Mouse (Mus musculus) heart, embryonic 13.5 days (tissue): ENCODE data around the gene Ift140. TPM values are rescaled to one million over a fixed set of nuclear protein-coding genes. Genes with fewer than 3 reads are reported as not detected.
"Not testable (repeated sequence)": the region's sequence is repeated elsewhere in the genome, so short reads cannot be mapped to it uniquely, and the experiment has no call there.

ENCODE experiments used
- ATAC-seq: fragments of 200-750 bp; cut with Nextera tagmentation; 2 replicates; pipeline ENCODE4 v1.8.0; 2017; ENCODE audit warnings: moderate TSS enrichment; ENCODE audit not compliant: insufficient number of reproducible peaks, low FRiP score, low TSS enrichment; ENCODE audit errors: extremely low read depth
- H3K27ac ChIP-seq: fragments of 300-500 bp; sonication (generic); replicated peaks from 2 replicates; pipeline ENCODE4 v1.5.1; 2015; ENCODE audit warnings: moderate library complexity, mild to moderate bottlenecking, inconsistent platforms
- H3K27me3 ChIP-seq: fragments of 300-500 bp; sonication (generic); replicated peaks from 2 replicates; pipeline ENCODE4 v1.6.1; 2015; ENCODE audit warnings: mild to moderate bottlenecking, inconsistent platforms
- H3K36me3 ChIP-seq: fragments of 300-500 bp; sonication (generic); 2 replicates; pipeline ENCODE4 v1.6.1; 2015; ENCODE audit warnings: mild to moderate bottlenecking, inconsistent platforms
- H3K4me1 ChIP-seq: fragments of 300-500 bp; sonication (generic); 2 replicates; pipeline ENCODE4 v1.6.1; 2015; ENCODE audit warnings: inconsistent platforms
- H3K4me2 ChIP-seq: fragments of 300-500 bp; sonication (generic); 2 replicates; pipeline ENCODE4 v1.6.1; 2015; ENCODE audit warnings: inconsistent platforms, mild to moderate bottlenecking, moderate library complexity
- H3K4me3 ChIP-seq: fragments of 300-500 bp; sonication (generic); 2 replicates; pipeline ENCODE4 v1.5.1; 2015; ENCODE audit warnings: moderate library complexity, mild to moderate bottlenecking, inconsistent platforms
- H3K9ac ChIP-seq: fragments of 300-500 bp; sonication (generic); 2 replicates; pipeline ENCODE4 v1.6.1; 2015; ENCODE audit warnings: inconsistent platforms, mild to moderate bottlenecking, moderate library complexity
- H3K9me3 ChIP-seq: fragments of 300-500 bp; sonication (generic); 2 replicates; pipeline ENCODE4 v1.6.1; 2016; ENCODE audit warnings: inconsistent platforms
- WGBS: fragments of 180-500 bp; shearing (Covaris S2); methylation state at CpG from one replicate; pipeline ENCODE4 v1.1.7; 2015; ENCODE audit warnings: mixed read lengths; 5-methylcytosine and 5-hydroxymethylcytosine counted together
- polyA plus RNA-seq: library from polyadenylated mRNA; unstranded; fragments of >200 nt; fragmentation: Nextera tagmentation; extraction: Ambion mirVana; gene quantifications from 2 replicates; pipeline ENCODE4 v1.2.1, GENCODE M21; 2015

The Ift140 gene
- polyA plus RNA-seq, 1 experiment from 2014 or later: 13.4 TPM

- H3K27me3 ChIP-seq: peaks cover 30% of the 10 kb centered on the region
- no peak within 1 kb of the TSS for H3K9ac ChIP-seq
- no peaks in the 10 kb centered on the region for H3K36me3 ChIP-seq
- H3K4me1 ChIP-seq: peaks cover 8% of the 10 kb centered on the region
- H3K27ac ChIP-seq: no peak within 1 kb of the TSS
- 23% methylated on average over 3 of the region's 3 CpGs for WGBS
- no peak for ATAC-seq
- H3K4me2 ChIP-seq: no peak within 1 kb of the TSS
- no peaks in the 10 kb centered on the region for H3K9me3 ChIP-seq
- H3K4me3 ChIP-seq: no peak within 1 kb of the TSS
Observed at GRCm38 (mm10) chr17:25120406-25120805, 104.5 kb downstream of the Ift140 start, which contains the start of gene Ptx4. Gene Ptx4, plus strand, starts transcription at chr17:25120760.

- Histone ChIP-seq H3K4me2 (no peak overlapping the region), H3K27me3 (peaks cover 30% of the 10 kb centered on the region), H3K36me3 (no peaks in the 10 kb centered on the region), H3K4me3 (no peak overlapping the region), H3K4me1 (peaks cover 15% of the 10 kb centered on the region), H3K27ac (no peak overlapping the region), H3K9me3 (no peaks in the 10 kb centered on the region), H3K9ac (no peak overlapping the region)
- ATAC-seq: no peak
- 25% methylated on average over 7 of the region's 7 CpGs for WGBS
Observed at GRCm38 (mm10) chr17:25123979-25124378, 108.1 kb downstream of the Ift140 start.

GRCm38 (mm10) chr17:25125442-25126060 lies 109.7 kb downstream of the Ift140 start:
- H3K27ac ChIP-seq, H3K4me3 ChIP-seq, H3K36me3 ChIP-seq, H3K4me2 ChIP-seq, ATAC-seq, H3K9ac ChIP-seq, H3K9me3 ChIP-seq: not testable (repeated sequence)
- 61% methylated on average over 3 of the region's 3 CpGs for WGBS
- peaks cover 30% of the 10 kb centered on the region for H3K27me3 ChIP-seq
- H3K4me1 ChIP-seq: peaks cover 15% of the 10 kb centered on the region

GRCm38 (mm10) chr17:25127079-25127478 lies 111.2 kb downstream of the Ift140 start:
- peak overlapping the region; percentile 10; the same call in 1 of the 2 replicates for H3K27ac ChIP-seq
- no peak overlapping the region for H3K4me3 ChIP-seq
- H3K9ac ChIP-seq: no peak overlapping the region
- H3K27me3 ChIP-seq: peaks cover 18% of the 10 kb centered on the region
- no peaks in the 10 kb centered on the region for H3K36me3 ChIP-seq
- 11% methylated on average over 8 of the region's 8 CpGs for WGBS
- peak overlapping the region; percentile 18 for H3K4me2 ChIP-seq
- H3K4me1 ChIP-seq: peaks cover 15% of the 10 kb centered on the region
- ATAC-seq: peak; percentile 70; the same call in 1 of the 2 replicates
- H3K9me3 ChIP-seq: no peaks in the 10 kb centered on the region

- Histone ChIP-seq H3K4me1 (peaks cover 15% of the 10 kb centered on the region), H3K27ac (0 out of 2 replicates have a peak overlapping the region, but pooled peaks have one; percentile 10), H3K9me3 (no peaks in the 10 kb centered on the region), H3K9ac (no peak overlapping the region), H3K27me3 (peaks cover 12% of the 10 kb centered on the region), H3K4me3 (no peak overlapping the region), H3K36me3 (no peaks in the 10 kb centered on the region), H3K4me2 (peak overlapping the region; percentile 18; the same call in 1 of the 2 replicates)
- WGBS: 40% methylated on average over 9 of the region's 9 CpGs
- ATAC-seq: no peak
Observed at GRCm38 (mm10) chr17:25127681-25128080, 111.8 kb downstream of the Ift140 start.

- no peak for ATAC-seq
- no peaks in the 10 kb centered on the region for H3K9me3 ChIP-seq
- H3K27ac ChIP-seq: no peak overlapping the region
- peaks cover 24% of the 10 kb centered on the region for H3K4me1 ChIP-seq
- no peak overlapping the region for H3K4me3 ChIP-seq
- H3K4me2 ChIP-seq: no peak overlapping the region
- H3K36me3 ChIP-seq: no peaks in the 10 kb centered on the region
- H3K27me3 ChIP-seq: no peaks in the 10 kb centered on the region
- 88% methylated on average over 1 of the region's 1 CpGs for WGBS
- H3K9ac ChIP-seq: no peak overlapping the region
Observed at GRCm38 (mm10) chr17:25130060-25130459, 114.2 kb downstream of the Ift140 start.

GRCm38 (mm10) chr17:25133275-25133698 lies 117.4 kb downstream of the Ift140 start, which contains the start of gene Clcn7:
Gene Clcn7, plus strand, starts transcription at chr17:25133391.
- peak within 1 kb of the TSS; percentile 50; the same call in 1 of the 2 replicates for H3K27ac ChIP-seq
- WGBS: under 1% methylated on average over 40 of the region's 40 CpGs

GRCm38 (mm10) chr17:25135622-25136021 lies 119.7 kb downstream of the Ift140 start:
- WGBS: 84% methylated on average over 6 of the region's 6 CpGs

More at GRCm38 (mm10) chr17:25133275-25133698, 117.4 kb downstream of the Ift140 start, which contains the start of gene Clcn7:
- Histone ChIP-seq H3K9ac (peak within 1 kb of the TSS; percentile 94), H3K9me3 (no peaks in the 10 kb centered on the region), H3K4me2 (peak within 1 kb of the TSS; percentile 92), H3K36me3 (no peaks in the 10 kb centered on the region), H3K4me3 (peak within 1 kb of the TSS; percentile 99), H3K4me1 (peaks cover 12% of the 10 kb centered on the region), H3K27me3 (no peaks in the 10 kb centered on the region)
- ATAC-seq: peak; percentile 78

GRCm38 (mm10) chr17:25138803-25139202 lies 122.9 kb downstream of the Ift140 start:
- no peak overlapping the region for H3K27ac ChIP-seq
- no peak overlapping the region for H3K9ac ChIP-seq
- no peak overlapping the region for H3K4me3 ChIP-seq
- H3K36me3 ChIP-seq: no peaks in the 10 kb centered on the region; the same call in 1 of the 2 replicates
- H3K9me3 ChIP-seq: no peaks in the 10 kb centered on the region
- H3K4me1 ChIP-seq: peaks cover 10% of the 10 kb centered on the region
- no peaks in the 10 kb centered on the region for H3K27me3 ChIP-seq
- ATAC-seq: no peak
- no peak overlapping the region for H3K4me2 ChIP-seq
- 96% methylated on average over 1 of the region's 1 CpGs for WGBS

More at GRCm38 (mm10) chr17:25135622-25136021, 119.7 kb downstream of the Ift140 start:
- no peaks in the 10 kb centered on the region for H3K9me3 ChIP-seq
- H3K36me3 ChIP-seq: no peaks in the 10 kb centered on the region; the same call in 1 of the 2 replicates
- H3K4me3 ChIP-seq: no peak overlapping the region
- no peak for ATAC-seq
- 0 out of 2 replicates have a peak overlapping the region, but pooled peaks have one; percentile 16 for H3K9ac ChIP-seq
- peaks cover 12% of the 10 kb centered on the region for H3K4me1 ChIP-seq
- H3K27me3 ChIP-seq: no peaks in the 10 kb centered on the region
- no peak overlapping the region for H3K27ac ChIP-seq
- no peak overlapping the region for H3K4me2 ChIP-seq

- no peaks in the 10 kb centered on the region for H3K27me3 ChIP-seq
- H3K36me3 ChIP-seq: peaks cover 7% of the 10 kb centered on the region; the same call in 1 of the 2 replicates
- H3K4me1 ChIP-seq: 0 out of 2 replicates have a peak, but pooled peaks cover 7% of the 10 kb centered on the region
- H3K4me3 ChIP-seq: no peak overlapping the region
- H3K4me2 ChIP-seq: no peak overlapping the region
- no peak overlapping the region for H3K9ac ChIP-seq
- 74% methylated on average over 4 of the region's 4 CpGs for WGBS
- ATAC-seq: no peak
- no peak overlapping the region for H3K27ac ChIP-seq
- H3K9me3 ChIP-seq: no peaks in the 10 kb centered on the region
Observed at GRCm38 (mm10) chr17:25139960-25140359, 124.1 kb downstream of the Ift140 start.
